Mouse (Mus musculus): ENCODE results near the gene Mt2. TPM values are rescaled to one million over a fixed set of nuclear protein-coding genes. Genes with fewer than 3 reads are reported as not detected.
"Not testable (repeated sequence)": the region's sequence is repeated elsewhere in the genome, so short reads cannot be mapped to it uniquely, and the experiment has no call there.

Mt2 gene
- polyA plus RNA-seq, 1 experiment from 2014 or later, result 32.1 TPM

DNA sequence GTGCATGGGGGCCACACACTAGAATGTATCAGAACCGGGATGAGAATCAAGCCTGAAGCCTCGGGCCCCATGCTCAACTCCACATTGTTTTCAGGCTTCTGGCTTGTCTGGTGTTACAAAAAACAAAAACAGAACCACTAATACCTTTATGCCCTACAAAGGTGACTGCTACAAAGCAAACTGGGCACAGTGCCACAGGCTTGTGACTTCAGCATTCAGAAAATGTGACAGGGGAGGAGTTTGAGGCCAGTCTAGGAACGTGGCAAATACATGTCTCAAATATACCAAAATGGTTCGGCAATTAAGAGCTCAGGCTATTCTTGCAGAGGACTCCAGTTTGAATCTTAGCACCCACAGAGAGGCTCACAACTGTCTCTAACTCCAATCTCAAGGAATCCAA, 16.4 kb upstream of the Mt2 start:
- WGBS, result 72% methylated on average over 4 of the region's 4 CpGs
- Histone ChIP-seq H3K4me3 (ENCODE audit: low read depth, low read length) (no peak overlapping the region), H3K27me3 (ENCODE audit: control insufficient read depth, insufficient read depth, low read length) (peaks cover 11% of the 10 kb centered on the region), H3K4me1 (ENCODE audit: control insufficient read depth, insufficient read depth, low read length) (peaks cover 5% of the 10 kb centered on the region; the same call in 1 of the 2 replicates), H3K4me2 (ENCODE audit: low read depth, low read length) (no peak overlapping the region), H3K36me3 (replicated peaks; ENCODE audit: control insufficient read depth, insufficient read depth, low read depth, low read length) (no peaks in the 10 kb centered on the region), H3K27ac (replicated peaks; ENCODE audit: low read depth, low read length) (no peak overlapping the region), H3K9me3 (replicated peaks; ENCODE audit: control insufficient read depth, low read length) (no peaks in the 10 kb centered on the region), H3K9ac (replicated peaks; ENCODE audit: low read length) (no peak overlapping the region)
- ATAC-seq (replicated peaks; ENCODE audit: insufficient number of reproducible peaks, low FRiP score, low TSS enrichment, low read depth), result no peak
- no peak for DNase-seq (ENCODE audit: low spot score)

GRCm38 (mm10) chr8:94165772-94166171, 6.7 kb upstream of the Mt2 start:
- H3K9me3 ChIP-seq (replicated peaks; ENCODE audit: control insufficient read depth, low read length); H3K27me3 ChIP-seq (ENCODE audit: control insufficient read depth, insufficient read depth, low read length); H3K36me3 ChIP-seq (replicated peaks; ENCODE audit: control insufficient read depth, insufficient read depth, low read depth, low read length); H3K9ac ChIP-seq (replicated peaks; ENCODE audit: low read length); H3K4me1 ChIP-seq (ENCODE audit: control insufficient read depth, insufficient read depth, low read length); DNase-seq (ENCODE audit: low spot score); H3K27ac ChIP-seq (replicated peaks; ENCODE audit: low read depth, low read length); H3K4me2 ChIP-seq (ENCODE audit: low read depth, low read length); ATAC-seq (replicated peaks; ENCODE audit: insufficient number of reproducible peaks, low FRiP score, low TSS enrichment, low read depth); H3K4me3 ChIP-seq (ENCODE audit: low read depth, low read length): not testable (repeated sequence)
- 72% methylated on average over 8 of the region's 8 CpGs for WGBS

DNA sequence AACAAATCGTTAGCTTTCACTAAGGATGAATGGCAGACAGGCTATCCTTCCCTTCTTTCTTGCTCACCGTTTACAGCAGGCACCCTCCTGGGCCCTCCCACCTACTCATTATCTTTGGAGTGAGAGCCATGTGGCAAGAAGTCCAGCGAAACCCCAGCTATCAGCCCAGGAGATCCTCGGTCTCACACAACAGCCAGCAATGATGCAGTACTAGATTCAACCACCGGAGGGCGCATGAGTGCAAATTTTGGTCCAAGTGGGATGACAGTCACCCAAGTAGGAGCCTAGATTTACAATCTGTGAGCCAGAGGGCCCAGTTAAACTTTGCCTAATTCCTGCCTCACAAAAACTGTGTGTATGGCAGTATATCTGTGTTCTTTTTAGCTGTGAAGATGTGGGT, 5.2 kb upstream of the Mt2 start:
- Histone ChIP-seq H3K27me3 (ENCODE audit: control insufficient read depth, insufficient read depth, low read length) (peaks cover 13% of the 10 kb centered on the region), H3K27ac (replicated peaks; ENCODE audit: low read depth, low read length) (no peak overlapping the region), H3K4me1 (ENCODE audit: control insufficient read depth, insufficient read depth, low read length) (peaks cover 2% of the 10 kb centered on the region; the same call in 1 of the 2 replicates), H3K4me2 (ENCODE audit: low read depth, low read length) (no peak overlapping the region), H3K9ac (replicated peaks; ENCODE audit: low read length) (no peak overlapping the region), H3K9me3 (replicated peaks; ENCODE audit: control insufficient read depth, low read length) (no peaks in the 10 kb centered on the region), H3K4me3 (ENCODE audit: low read depth, low read length) (no peak overlapping the region), H3K36me3 (replicated peaks; ENCODE audit: control insufficient read depth, insufficient read depth, low read depth, low read length) (no peaks in the 10 kb centered on the region)
- DNase-seq (ENCODE audit: low spot score), result peak; percentile 92
- WGBS, result 5% methylated on average over 6 of the region's 6 CpGs
- ATAC-seq (replicated peaks; ENCODE audit: insufficient number of reproducible peaks, low FRiP score, low TSS enrichment, low read depth), result no peak

GRCm38 (mm10) chr8:94169547-94169946, 2.9 kb upstream of the Mt2 start:
- Histone ChIP-seq H3K36me3 (replicated peaks; ENCODE audit: control insufficient read depth, insufficient read depth, low read depth, low read length) (no peaks in the 10 kb centered on the region), H3K9me3 (replicated peaks; ENCODE audit: control insufficient read depth, low read length) (no peaks in the 10 kb centered on the region), H3K9ac (replicated peaks; ENCODE audit: low read length) (no peak overlapping the region), H3K27me3 (ENCODE audit: control insufficient read depth, insufficient read depth, low read length) (peaks cover 30% of the 10 kb centered on the region), H3K27ac (replicated peaks; ENCODE audit: low read depth, low read length) (no peak overlapping the region), H3K4me1 (ENCODE audit: control insufficient read depth, insufficient read depth, low read length) (peaks cover 6% of the 10 kb centered on the region), H3K4me3 (ENCODE audit: low read depth, low read length) (no peak overlapping the region), H3K4me2 (ENCODE audit: low read depth, low read length) (no peak overlapping the region)
- 88% methylated on average over 5 of the region's 5 CpGs for WGBS
- DNase-seq (ENCODE audit: low spot score) (no peak), ATAC-seq (replicated peaks; ENCODE audit: insufficient number of reproducible peaks, low FRiP score, low TSS enrichment, low read depth) (no peak)

DNA sequence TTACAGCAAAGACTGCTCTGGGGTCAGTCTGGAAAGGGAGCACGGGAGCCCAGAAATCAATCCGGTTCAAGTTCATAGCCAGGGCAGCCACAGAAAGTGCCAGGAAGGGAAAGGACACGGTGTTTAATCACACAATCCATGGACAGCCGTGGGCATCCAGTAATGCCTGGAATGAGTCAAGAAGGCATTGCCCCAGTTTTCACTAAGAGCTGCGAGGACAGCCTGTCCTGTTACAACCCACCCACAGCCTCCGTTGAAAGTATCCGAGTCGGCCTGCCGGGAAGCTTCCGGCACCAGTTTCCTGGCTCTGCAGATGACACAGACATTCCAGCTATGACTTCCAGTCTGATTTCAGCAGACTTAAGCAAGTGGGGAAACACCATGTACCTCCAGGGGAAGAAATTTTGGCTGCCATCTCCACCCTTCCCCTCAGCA, 1.1 kb upstream of the Mt2 start:
- Histone ChIP-seq H3K36me3 (replicated peaks; ENCODE audit: control insufficient read depth, insufficient read depth, low read depth, low read length) (no peaks in the 10 kb centered on the region), H3K27ac (replicated peaks; ENCODE audit: low read depth, low read length) (no peak overlapping the region), H3K4me3 (ENCODE audit: low read depth, low read length) (no peak overlapping the region), H3K9me3 (replicated peaks; ENCODE audit: control insufficient read depth, low read length) (no peaks in the 10 kb centered on the region), H3K4me2 (ENCODE audit: low read depth, low read length) (no peak overlapping the region; the same call in 1 of the 2 replicates), H3K27me3 (ENCODE audit: control insufficient read depth, insufficient read depth, low read length) (peaks cover 33% of the 10 kb centered on the region), H3K9ac (replicated peaks; ENCODE audit: low read length) (no peak overlapping the region), H3K4me1 (ENCODE audit: control insufficient read depth, insufficient read depth, low read length) (peaks cover 6% of the 10 kb centered on the region)
- 40% methylated on average over 10 of the region's 10 CpGs for WGBS
- ATAC-seq (replicated peaks; ENCODE audit: insufficient number of reproducible peaks, low FRiP score, low TSS enrichment, low read depth), result no peak
- no peak for DNase-seq (ENCODE audit: low spot score)

GRCm38 (mm10) chr8:94172809-94173732, 607 bp downstream of the Mt2 start:
- H3K4me3 ChIP-seq (ENCODE audit: low read depth, low read length), result peak overlapping the region; percentile 42
- H3K27me3 ChIP-seq (ENCODE audit: control insufficient read depth, insufficient read depth, low read length), result peaks cover 37% of the 10 kb centered on the region
- H3K9ac ChIP-seq (replicated peaks; ENCODE audit: low read length), result peak overlapping the region; percentile 37; the same call in 1 of the 2 replicates
- H3K4me1 ChIP-seq (ENCODE audit: control insufficient read depth, insufficient read depth, low read length), result peaks cover 6% of the 10 kb centered on the region
- no peak overlapping the region for H3K27ac ChIP-seq (replicated peaks; ENCODE audit: low read depth, low read length)
- no peaks in the 10 kb centered on the region for H3K9me3 ChIP-seq (replicated peaks; ENCODE audit: control insufficient read depth, low read length)
- ATAC-seq (replicated peaks; ENCODE audit: insufficient number of reproducible peaks, low FRiP score, low TSS enrichment, low read depth), result no peak
- H3K36me3 ChIP-seq (replicated peaks; ENCODE audit: control insufficient read depth, insufficient read depth, low read depth, low read length), result no peaks in the 10 kb centered on the region
- WGBS, result 1% methylated on average over 39 of the region's 39 CpGs
- H3K4me2 ChIP-seq (ENCODE audit: low read depth, low read length), result peak overlapping the region; percentile 82
- DNase-seq (ENCODE audit: low spot score), result no peak

- Histone ChIP-seq H3K9me3 (replicated peaks; ENCODE audit: control insufficient read depth, low read length) (no peaks in the 10 kb centered on the region), H3K4me2 (ENCODE audit: low read depth, low read length) (no peak overlapping the region; the same call in 1 of the 2 replicates), H3K27ac (replicated peaks; ENCODE audit: low read depth, low read length) (no peak overlapping the region), H3K9ac (replicated peaks; ENCODE audit: low read length) (no peak overlapping the region), H3K4me3 (ENCODE audit: low read depth, low read length) (no peak overlapping the region), H3K36me3 (replicated peaks; ENCODE audit: control insufficient read depth, insufficient read depth, low read depth, low read length) (no peaks in the 10 kb centered on the region), H3K27me3 (ENCODE audit: control insufficient read depth, insufficient read depth, low read length) (peaks cover 46% of the 10 kb centered on the region), H3K4me1 (ENCODE audit: control insufficient read depth, insufficient read depth, low read length) (peaks cover 6% of the 10 kb centered on the region)
- WGBS, result 42% methylated on average over 11 of the region's 11 CpGs
- DNase-seq (ENCODE audit: low spot score) (no peak), ATAC-seq (replicated peaks; ENCODE audit: insufficient number of reproducible peaks, low FRiP score, low TSS enrichment, low read depth) (no peak)
These were observed 1.5 kb downstream of the Mt2 start for GRCm38 (mm10) chr8:94173848-94174403.

DNA sequence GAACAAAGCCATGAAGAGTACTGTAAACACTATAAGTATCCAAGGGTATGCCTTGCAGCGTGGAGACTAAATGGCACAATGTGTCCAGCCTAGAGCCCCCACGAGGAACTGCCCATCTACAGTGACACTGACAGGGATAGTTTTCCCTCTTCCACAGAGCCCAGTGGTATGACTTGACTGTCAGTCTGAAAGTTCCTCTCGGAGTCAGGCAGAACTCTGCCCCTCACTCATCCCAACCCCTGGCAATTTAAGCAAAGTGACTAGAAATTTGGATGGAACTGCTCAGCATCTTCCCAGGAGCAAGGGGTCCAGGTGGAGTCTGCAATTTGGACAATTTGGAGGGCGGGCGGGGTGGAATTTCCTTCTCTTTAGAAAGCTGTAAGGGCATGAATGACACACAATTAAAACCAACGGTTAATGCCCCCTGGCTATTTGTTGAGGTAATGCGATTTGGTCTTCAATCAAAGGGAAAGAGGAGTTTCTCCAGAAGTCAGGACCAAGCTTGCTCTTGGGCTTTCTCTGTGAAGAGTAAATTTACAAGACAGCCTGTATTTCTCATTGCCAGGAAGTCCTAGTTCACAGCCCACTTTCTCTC, 2.3 kb downstream of the Mt2 start:
- Histone ChIP-seq H3K4me2 (ENCODE audit: low read depth, low read length) (no peak overlapping the region), H3K27ac (replicated peaks; ENCODE audit: low read depth, low read length) (no peak overlapping the region), H3K4me1 (ENCODE audit: control insufficient read depth, insufficient read depth, low read length) (peaks cover 7% of the 10 kb centered on the region), H3K9ac (replicated peaks; ENCODE audit: low read length) (no peak overlapping the region), H3K4me3 (ENCODE audit: low read depth, low read length) (no peak overlapping the region), H3K9me3 (replicated peaks; ENCODE audit: control insufficient read depth, low read length) (no peaks in the 10 kb centered on the region), H3K27me3 (ENCODE audit: control insufficient read depth, insufficient read depth, low read length) (peaks cover 51% of the 10 kb centered on the region), H3K36me3 (replicated peaks; ENCODE audit: control insufficient read depth, insufficient read depth, low read depth, low read length) (no peaks in the 10 kb centered on the region)
- ATAC-seq (replicated peaks; ENCODE audit: insufficient number of reproducible peaks, low FRiP score, low TSS enrichment, low read depth) (no peak), DNase-seq (ENCODE audit: low spot score) (peak; percentile 56)
- WGBS, result 20% methylated on average over 7 of the region's 7 CpGs
